Mouse (Mus musculus) testis, postnatal 10 days (tissue): ENCODE results near the gene Pex19.
A peak's percentile ranks its signal among the peaks of the same experiment; 100 is the strongest.

Experiments
- DNase-seq: peaks from one replicate; pipeline ENCODE4 v3.0.0; 2021; ENCODE audit warnings: low spot score

Pex19 gene

GRCm38 (mm10) chr1:172126376-172127347, at the start of gene Pex19:
Gene Pex19 (plus strand): TSS chr1:172126755.
- DNase-seq, result peak; percentile 84

DNA sequence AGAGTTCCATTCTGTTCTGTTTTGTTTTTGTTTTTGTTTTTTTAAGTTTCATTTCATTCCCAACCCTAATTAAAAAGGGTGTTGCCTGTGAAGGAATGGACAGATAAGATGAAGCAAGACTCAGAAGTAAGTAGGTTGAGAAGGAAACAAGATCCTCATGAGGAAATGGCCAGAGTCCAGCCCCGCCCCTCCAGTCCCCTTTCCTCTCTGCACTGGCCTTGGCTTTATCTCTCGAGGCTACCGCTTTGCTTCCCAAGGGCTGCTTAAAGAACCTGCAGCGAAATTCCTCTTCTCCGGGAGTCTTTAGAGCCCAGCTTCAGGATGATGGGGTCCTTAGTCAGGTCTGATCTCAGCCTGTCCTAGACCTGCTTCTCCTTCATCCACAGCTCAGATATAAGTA, 48.6 kb upstream of the Pex19 start:
- peak; percentile 68 for DNase-seq

GRCm38 (mm10) chr1:172082101-172082898, 44.3 kb upstream of the Pex19 start, which contains the start of the genes Copa and Ncstn:
Gene Copa (plus strand): TSS chr1:172082529.
Gene Ncstn (minus strand): TSS chr1:172082795.
- peak; percentile 89 for DNase-seq

- DNase-seq, result no peak
Measured at GRCm38 (mm10) chr1:172082899-172083445, 43.6 kb upstream of the Pex19 start.

- no peak for DNase-seq
Measured at GRCm38 (mm10) chr1:172093522-172093921, 33.0 kb upstream of the Pex19 start.

- no peak for DNase-seq
Measured at GRCm38 (mm10) chr1:172094295-172094694, 32.3 kb upstream of the Pex19 start.

DNA sequence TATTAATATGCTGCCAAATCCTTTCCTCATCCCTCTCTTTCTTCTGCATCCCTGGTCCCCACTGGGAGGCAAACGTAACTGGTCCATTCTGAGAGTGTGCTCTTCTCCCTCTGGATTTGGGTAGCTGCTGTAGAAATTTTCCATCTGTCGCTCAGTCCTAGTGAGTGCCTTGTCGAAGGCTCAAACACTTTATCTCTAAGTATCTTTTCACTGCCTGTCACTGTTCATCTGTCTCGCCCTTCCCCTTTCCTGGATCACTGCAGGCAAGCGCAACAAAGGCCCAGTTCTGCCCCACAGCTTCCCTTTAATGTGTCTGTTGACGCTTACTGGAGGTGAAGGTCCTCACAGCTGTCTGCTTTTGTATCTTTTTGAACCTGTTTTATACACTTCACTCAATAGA, 31.4 kb upstream of the Pex19 start:
- DNase-seq, result no peak

GRCm38 (mm10) chr1:172099325-172100033, 27.1 kb upstream of the Pex19 start:
- DNase-seq, result no peak

GRCm38 (mm10) chr1:172103619-172104018, 22.9 kb upstream of the Pex19 start:
- no peak for DNase-seq

GRCm38 (mm10) chr1:172105101-172105500, 21.5 kb upstream of the Pex19 start:
- no peak for DNase-seq

- DNase-seq, result no peak
Measured at GRCm38 (mm10) chr1:172107777-172108477, 18.6 kb upstream of the Pex19 start.

DNA sequence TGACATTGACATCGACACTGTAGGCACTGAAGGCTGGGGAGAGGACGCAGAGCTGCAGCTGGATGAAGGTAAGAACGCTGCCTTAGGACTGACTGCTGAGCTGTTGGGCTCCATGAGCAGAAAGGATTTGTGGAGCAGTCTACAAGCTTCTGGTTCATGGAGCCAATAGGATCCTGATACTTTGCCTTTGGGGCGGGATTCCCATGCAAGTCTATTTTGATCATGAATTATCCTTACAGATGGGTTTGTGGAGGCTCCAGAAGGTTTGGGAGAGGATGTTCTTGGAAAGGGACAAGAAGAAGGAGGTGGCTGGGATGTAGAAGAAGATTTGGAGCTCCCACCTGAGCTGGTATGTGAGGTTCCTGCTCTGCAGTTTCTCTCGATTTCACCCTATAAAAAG, 9.6 kb upstream of the Pex19 start:
- DNase-seq, result no peak

DNA sequence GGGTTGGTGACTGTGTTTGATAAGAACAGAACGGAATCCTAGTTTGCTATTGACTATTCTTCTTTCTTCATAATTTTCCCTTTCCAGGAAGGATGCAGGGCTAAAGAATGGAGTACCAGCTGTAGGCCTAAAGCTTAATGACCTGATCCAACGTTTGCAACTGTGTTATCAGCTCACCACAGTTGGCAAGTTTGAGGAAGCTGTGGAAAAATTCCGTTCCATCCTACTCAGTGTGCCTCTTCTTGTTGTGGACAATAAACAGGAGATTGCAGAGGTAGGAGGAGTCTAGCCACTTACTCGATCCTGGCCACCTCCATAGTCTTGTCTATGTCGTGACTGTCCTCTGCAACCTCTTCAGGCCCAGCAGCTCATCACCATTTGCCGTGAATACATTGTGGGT, 7.5 kb upstream of the Pex19 start:
- DNase-seq, result no peak

GRCm38 (mm10) chr1:172119720-172120119, 6.8 kb upstream of the Pex19 start:
- no peak for DNase-seq

- DNase-seq, result no peak
Measured at GRCm38 (mm10) chr1:172122671-172123070, 3.9 kb upstream of the Pex19 start.

- DNase-seq, result no peak
Measured at GRCm38 (mm10) chr1:172124572-172124971, 2.0 kb upstream of the Pex19 start.

- no peak for DNase-seq
Measured at GRCm38 (mm10) chr1:172127487-172127886, 932 bp downstream of the Pex19 start.

- DNase-seq, result no peak
Measured at GRCm38 (mm10) chr1:172128563-172128962, 2.0 kb downstream of the Pex19 start.

DNA sequence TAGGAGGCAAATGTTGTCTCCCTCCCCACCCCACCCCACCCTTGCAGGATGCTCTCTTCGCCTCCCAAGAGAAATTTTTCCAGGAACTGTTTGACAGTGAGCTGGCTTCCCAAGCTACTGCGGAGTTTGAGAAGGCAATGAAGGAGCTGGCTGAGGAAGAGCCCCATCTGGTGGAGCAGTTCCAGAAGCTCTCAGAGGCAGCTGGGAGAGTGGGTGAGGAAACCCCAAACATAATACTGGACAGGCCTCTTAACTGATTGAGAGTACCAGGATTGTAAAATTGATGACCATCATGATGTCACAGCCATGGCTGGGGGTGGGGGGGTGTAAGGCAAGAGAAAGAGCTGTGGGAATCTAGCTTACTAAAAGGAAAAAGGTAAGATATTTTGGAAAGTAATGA, 2.6 kb downstream of the Pex19 start:
- DNase-seq, result peak; percentile 53

- no peak for DNase-seq
Measured at GRCm38 (mm10) chr1:172129780-172130179, 3.2 kb downstream of the Pex19 start.

GRCm38 (mm10) chr1:172132319-172132718, 5.8 kb downstream of the Pex19 start:
- no peak for DNase-seq
